Mouse (Mus musculus): ENCODE data around the gene Tnk1.
A peak's percentile ranks its signal among the peaks of the same experiment; 100 is the strongest.

Tnk1 gene

GRCm38 (mm10) chr11:69803328-69803727, 55.2 kb downstream of the Tnk1 start:
- no peak for DNase-seq (ENCODE audit: low spot score)

DNA sequence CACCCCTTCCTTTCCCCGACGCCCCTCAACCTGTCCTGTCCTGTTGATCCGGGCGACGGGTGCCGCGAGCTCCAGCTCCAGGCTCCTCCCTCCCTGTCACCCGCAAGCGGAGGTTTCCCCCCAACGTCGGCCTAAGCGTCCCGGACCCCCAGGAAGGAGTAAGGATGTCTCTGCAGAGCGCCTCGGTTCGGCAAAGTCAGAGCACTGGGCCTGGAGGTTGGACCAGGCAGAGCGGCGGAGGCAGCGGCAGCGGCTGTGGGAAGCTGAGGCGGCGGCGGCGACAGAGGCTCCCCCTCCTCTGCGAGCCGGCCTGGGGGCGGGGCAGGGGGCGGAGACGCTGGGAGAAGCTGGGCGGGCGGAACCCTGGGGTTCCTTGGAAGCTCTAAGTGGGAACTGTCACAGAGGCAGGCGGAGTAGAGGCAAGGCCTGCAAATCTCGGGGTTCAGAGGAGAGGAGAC, 55.9 kb downstream of the Tnk1 start:
- DNase-seq (ENCODE audit: low spot score), result peak; percentile 75

DNA sequence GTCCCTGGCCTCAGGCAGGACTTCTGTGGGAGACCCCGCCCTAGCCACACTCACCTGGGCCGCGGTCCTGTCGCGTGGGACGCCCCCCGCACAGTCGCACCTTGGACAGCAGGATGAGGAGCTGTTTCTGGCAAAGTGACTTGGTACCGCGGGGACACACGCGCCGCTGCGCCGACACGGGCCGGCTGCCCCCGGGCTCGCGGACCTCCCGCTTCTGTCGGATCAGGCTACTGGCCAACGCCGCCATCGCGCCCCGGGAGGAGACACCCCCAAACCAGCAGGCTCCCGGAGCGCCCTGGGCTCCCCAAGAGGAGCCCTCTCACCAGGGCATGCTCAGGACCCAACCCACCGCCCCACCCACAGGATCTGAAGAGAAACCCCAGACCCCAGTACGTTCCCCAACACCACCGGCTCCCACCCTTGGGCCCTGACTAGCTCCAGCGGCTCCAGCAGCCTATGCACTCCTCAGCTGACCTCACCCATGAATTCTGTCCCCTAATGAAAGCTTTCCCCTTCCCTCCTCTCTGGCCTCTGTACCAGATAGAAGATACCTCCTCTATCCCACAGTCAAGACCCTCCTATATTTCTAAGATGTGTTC, 57.1 kb downstream of the Tnk1 start, which contains the start of gene Fgf11:
TSS of gene Fgf11 (minus strand) at position 479 of the 599 bp plus-strand sequence.
- no peak for DNase-seq (ENCODE audit: low spot score)
